Mouse (Mus musculus): ENCODE data around the gene Cpt1a.

Cpt1a gene

GRCm38 (mm10) chr19:3428057-3428830 is 106.1 kb downstream of the Cpt1a start:
- DNase-seq (ENCODE audit: low read depth): no peak

GRCm38 (mm10) chr19:3429156-3429816 is 107.2 kb downstream of the Cpt1a start:
- DNase-seq (ENCODE audit: low read depth): no peak

DNA sequence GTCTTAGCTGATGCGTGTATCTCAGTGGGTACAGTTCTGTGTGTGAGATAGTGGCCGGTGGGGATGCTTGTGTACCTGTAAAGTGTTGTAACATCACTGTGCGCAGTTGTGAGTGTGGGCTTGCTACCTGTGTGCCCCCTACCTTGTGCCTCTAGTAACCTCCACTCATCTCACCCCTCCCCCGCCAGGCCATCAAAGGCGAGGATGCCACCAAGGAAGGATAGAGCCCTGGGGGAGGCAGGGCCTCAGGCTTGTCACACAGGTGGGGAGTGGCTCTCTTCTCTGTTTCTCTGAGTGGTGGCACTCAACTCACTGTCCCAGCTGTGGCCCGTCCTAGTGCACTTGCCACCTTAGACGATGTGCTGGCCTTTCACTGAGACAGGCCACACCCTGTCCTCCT is 108.9 kb downstream of the Cpt1a start:
- no peak for DNase-seq (ENCODE audit: low read depth)

DNA sequence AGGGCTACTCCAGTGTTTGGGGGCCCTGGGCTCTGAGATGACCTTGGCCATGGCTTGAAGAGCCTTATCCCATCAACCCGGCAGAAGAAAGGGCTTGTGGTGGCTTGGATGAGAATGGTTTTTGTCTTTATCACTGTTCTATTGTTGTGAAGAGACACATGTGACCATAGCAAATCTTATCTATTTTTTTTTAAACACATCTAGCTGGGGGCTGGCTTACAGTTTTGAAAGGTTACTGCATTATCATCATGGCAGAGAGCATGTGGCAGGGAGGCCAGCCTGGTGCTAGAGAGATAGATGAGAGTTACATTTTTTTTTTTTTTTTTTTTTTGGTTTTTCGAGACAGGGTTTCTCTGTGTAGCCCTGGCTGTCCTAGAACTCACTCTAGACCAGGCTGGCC is 109.8 kb downstream of the Cpt1a start:
- no peak for DNase-seq (ENCODE audit: low read depth)

DNA sequence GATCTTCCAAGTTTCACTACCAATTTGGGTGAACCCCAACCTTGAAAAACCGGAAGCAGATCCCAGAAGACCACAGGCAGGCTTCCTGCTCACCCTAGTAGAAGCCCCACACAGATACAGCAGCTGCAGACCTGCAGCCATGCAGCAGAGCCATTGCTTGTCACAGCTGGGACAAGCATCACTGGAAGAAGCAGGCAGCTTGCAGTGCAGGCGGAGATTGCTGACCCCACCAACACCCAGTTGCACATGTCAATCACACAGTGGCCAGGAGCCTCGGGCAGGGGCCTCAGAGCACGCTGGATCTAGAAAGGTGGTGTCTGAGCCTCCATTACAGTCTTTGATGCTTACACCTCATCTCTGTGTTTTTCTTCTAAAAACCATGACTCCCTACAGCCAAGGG is 112.0 kb downstream of the Cpt1a start:
- DNase-seq (ENCODE audit: low read depth): no peak

DNA sequence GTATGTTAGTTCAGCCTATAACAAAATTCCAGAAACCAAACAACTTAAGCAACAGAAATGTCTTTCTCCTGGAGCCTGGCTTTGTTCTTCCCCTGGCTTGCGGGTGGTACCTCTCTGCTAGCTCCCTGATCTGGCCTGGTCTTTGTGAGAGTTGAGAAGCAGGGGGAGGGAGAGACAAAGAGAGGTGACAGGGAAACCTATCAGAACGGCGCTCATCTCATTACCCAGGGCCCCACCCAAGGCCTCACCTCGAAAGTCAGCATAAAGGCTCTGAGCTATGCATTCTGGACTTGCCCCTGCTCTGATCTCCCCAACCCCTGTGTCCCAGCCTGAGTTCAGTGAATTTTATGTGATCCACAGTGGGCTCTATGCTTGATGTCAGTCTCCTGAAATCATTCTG is 112.5 kb downstream of the Cpt1a start:
- DNase-seq (ENCODE audit: low read depth): no peak

Data from induced T-regulatory cell, adult 2 months (primary cell).